Mouse (Mus musculus): Measurements from ENCODE around the gene Mars. TPM values are rescaled to one million over a fixed set of nuclear protein-coding genes. Genes with fewer than 3 reads are reported as not detected.

The Mars gene
- polyA plus RNA-seq, 1 experiment from 2014 or later, result 99.1 TPM

DNA sequence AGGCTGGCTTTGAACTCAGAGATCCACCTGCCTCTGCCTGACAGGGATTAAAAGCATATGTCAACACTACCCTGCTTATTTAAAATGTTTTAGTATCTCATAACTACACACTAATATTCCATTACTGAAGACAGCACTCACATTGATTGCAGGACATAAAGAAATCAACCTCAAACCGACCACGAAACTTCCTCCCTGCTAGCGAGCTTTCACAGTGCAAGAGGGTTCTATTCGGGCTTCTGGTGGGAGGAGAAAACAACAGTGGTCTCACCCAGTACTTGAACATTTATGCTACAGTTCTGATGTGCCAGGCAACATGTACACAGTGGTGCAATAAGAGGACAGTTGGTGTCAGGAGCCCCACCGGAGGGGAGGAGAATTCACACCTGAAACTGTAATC is 60.8 kb downstream of the Mars start:
- no peaks in the 10 kb centered on the region for H3K36me3 ChIP-seq (ENCODE audit: insufficient read depth, low read length)
- H3K9ac ChIP-seq (ENCODE audit: low read depth, low read length), result no peak overlapping the region
- no peak overlapping the region for H3K4me3 ChIP-seq (replicated peaks; ENCODE audit: low read depth, low read length)
- no peaks in the 10 kb centered on the region for H3K4me1 ChIP-seq (replicated peaks; ENCODE audit: insufficient read depth, low read length)
- no peak overlapping the region for H3K4me2 ChIP-seq (ENCODE audit: low read length)
- no peaks in the 10 kb centered on the region for H3K27me3 ChIP-seq (ENCODE audit: insufficient read depth, low read length)
- no peak for DNase-seq (ENCODE audit: low spot score)
- 66% methylated on average over 5 of the region's 5 CpGs for WGBS
- ATAC-seq (replicated peaks; ENCODE audit: low FRiP score, low read depth), result no peak
- H3K27ac ChIP-seq, result no peak overlapping the region
- no peaks in the 10 kb centered on the region for H3K9me3 ChIP-seq (replicated peaks; ENCODE audit: low read length)
- TF ChIP-seq CTCF (IDR thresholded peaks at IDR 0.05; ENCODE audit: low read depth), result no peak

Other genes with a start within 250 kb of the Mars start
- gene Cdk4, start 248.3 kb downstream of the Mars start, polyA plus RNA-seq (2015; fragmentation: Nextera tagmentation; extraction: Ambion mirVana), result 1,113 and 1,153 TPM in 2 replicates
- 157 and 171 TPM in 2 replicates for gene Tspan31, start 241.5 kb downstream of the Mars start, polyA plus RNA-seq (2015; fragmentation: Nextera tagmentation; extraction: Ambion mirVana)
- gene Agap2, start 236.5 kb downstream of the Mars start, polyA plus RNA-seq (2015; fragmentation: Nextera tagmentation; extraction: Ambion mirVana), result 0.04 and 0.09 TPM in 2 replicates
- gene Os9, start 190.7 kb downstream of the Mars start, polyA plus RNA-seq (2015; fragmentation: Nextera tagmentation; extraction: Ambion mirVana), result 107 and 114 TPM in 2 replicates
- gene B4galnt1, start 146.6 kb downstream of the Mars start, polyA plus RNA-seq (2015; fragmentation: Nextera tagmentation; extraction: Ambion mirVana), result 15.0 and 16.4 TPM in 2 replicates
- gene Slc26a10, start 131.1 kb downstream of the Mars start, polyA plus RNA-seq (2015; fragmentation: Nextera tagmentation; extraction: Ambion mirVana), result 2.8 and 3.1 TPM in 2 replicates
- 27.9 and 29.0 TPM in 2 replicates for gene Arhgef25, start 121.7 kb downstream of the Mars start, polyA plus RNA-seq (2015; fragmentation: Nextera tagmentation; extraction: Ambion mirVana)
- gene Dtx3, start 116.1 kb downstream of the Mars start, polyA plus RNA-seq (2015; fragmentation: Nextera tagmentation; extraction: Ambion mirVana), result 83.3 and 85.1 TPM in 2 replicates
- 45.0 and 50.1 TPM in 2 replicates for gene Pip4k2c, start 100.2 kb downstream of the Mars start, polyA plus RNA-seq (2015; fragmentation: Nextera tagmentation; extraction: Ambion mirVana)
- gene Kif5a, start 48.4 kb downstream of the Mars start, polyA plus RNA-seq (2015; fragmentation: Nextera tagmentation; extraction: Ambion mirVana), result 0.28 and 0.47 TPM in 2 replicates
- 177 and 190 TPM in 2 replicates for gene Dctn2, start 45.4 kb downstream of the Mars start, polyA plus RNA-seq (2015; fragmentation: Nextera tagmentation; extraction: Ambion mirVana)
- 10.5 and 10.7 TPM in 2 replicates for gene Mbd6, start 22.8 kb downstream of the Mars start, polyA plus RNA-seq (2015; fragmentation: Nextera tagmentation; extraction: Ambion mirVana)
- gene Arhgap9, start 10.2 kb upstream of the Mars start, polyA plus RNA-seq (2015; fragmentation: Nextera tagmentation; extraction: Ambion mirVana), result 3.7 and 3.8 TPM in 2 replicates
- gene Gli1, start 30.2 kb upstream of the Mars start, polyA plus RNA-seq (2015; fragmentation: Nextera tagmentation; extraction: Ambion mirVana), result 3.3 and 4.1 TPM in 2 replicates
- gene Inhbe, start 42.6 kb upstream of the Mars start, polyA plus RNA-seq (2015; fragmentation: Nextera tagmentation; extraction: Ambion mirVana), result not detected in 2 replicates
- 0.14 and 0.23 TPM in 2 replicates for gene Inhbc, start 58.6 kb upstream of the Mars start, polyA plus RNA-seq (2015; fragmentation: Nextera tagmentation; extraction: Ambion mirVana)
- gene R3hdm2, start 68.5 kb upstream of the Mars start, polyA plus RNA-seq (2015; fragmentation: Nextera tagmentation; extraction: Ambion mirVana), result 33.1 and 34.4 TPM in 2 replicates
- 0.16 and 0.31 TPM in 2 replicates for gene Stac3, start 189.9 kb upstream of the Mars start, polyA plus RNA-seq (2015; fragmentation: Nextera tagmentation; extraction: Ambion mirVana)
- 57.8 and 63.2 TPM in 2 replicates for gene Ndufa4l2, start 203.2 kb upstream of the Mars start, polyA plus RNA-seq (2015; fragmentation: Nextera tagmentation; extraction: Ambion mirVana)
- 71.1 and 76.0 TPM in 2 replicates for gene Shmt2, start 210.7 kb upstream of the Mars start, polyA plus RNA-seq (2015; fragmentation: Nextera tagmentation; extraction: Ambion mirVana)
- 0.93 and 1.1 TPM in 2 replicates for gene Nxph4, start 222.8 kb upstream of the Mars start, polyA plus RNA-seq (2015; fragmentation: Nextera tagmentation; extraction: Ambion mirVana)